Comparison of ENCODE assay signal across 30 mouse cellular contexts in genomic region chr10:107221151-107221650, GRCm38 (mm10). TPM values are rescaled to one million over a fixed set of nuclear protein-coding genes. Genes with fewer than 3 reads are reported as not detected.
"Had no signal": no experiment of that assay in that cellular context is flagged by ENCODE, and none has a peak within 500 bp of the region (broad histone marks: within the 10 kb centered on the region; RNA-seq: fewer than 3 reads in every experiment).

No protein-coding gene starts in this region.

- H3K4me3 ChIP-seq: embryonic facial prominence, embryonic 10.5 days; embryonic facial prominence, embryonic 12.5 days; embryonic facial prominence, embryonic 13.5 days; embryonic facial prominence, embryonic 15.5 days; erythroblast, embryonic 14.5 days; forebrain, embryonic 10.5 days; forebrain, embryonic 12.5 days; forebrain, embryonic 13.5 days; forebrain, embryonic 15.5 days; gastrocnemius, adult 2 months; heart, adult 2 months had no signal

- H3K9ac ChIP-seq: embryonic facial prominence, embryonic 12.5 days; embryonic facial prominence, embryonic 13.5 days; embryonic facial prominence, embryonic 15.5 days; forebrain, embryonic 12.5 days; forebrain, embryonic 13.5 days; forebrain, embryonic 15.5 days; forebrain, postnatal 0 days had no signal

- ATAC-seq: forebrain, embryonic 13.5 days; forebrain, embryonic 14.5 days; forebrain, embryonic 15.5 days; forebrain, embryonic 16.5 days; forebrain, postnatal 0 days had no signal

- DNase-seq: cerebellum, adult 8-10 months; cerebellum, adult 9-10 months; cerebellum, adult 9-11 months; cerebellum, postnatal 10 days; cerebellum, postnatal 14 days; cerebellum, postnatal 25 days; cerebellum, postnatal 36 days; embryo, embryonic 11 days; forebrain, postnatal 0 days; gastrocnemius, adult 2 months; gastrocnemius, postnatal 10 days; gastrocnemius, postnatal 14 days; gastrocnemius, postnatal 25 days; gastrocnemius, postnatal 36 days; heart, adult 11 months; heart, adult 18-20 months; heart, adult 2 months had no signal

- H3K4me1 ChIP-seq: embryonic facial prominence, embryonic 10.5 days; embryonic facial prominence, embryonic 12.5 days; embryonic facial prominence, embryonic 13.5 days; embryonic facial prominence, embryonic 15.5 days; forebrain, embryonic 10.5 days; forebrain, embryonic 12.5 days; forebrain, embryonic 13.5 days; forebrain, embryonic 15.5 days had no signal

- H3K4me2 ChIP-seq: embryonic facial prominence, embryonic 12.5 days; embryonic facial prominence, embryonic 13.5 days; embryonic facial prominence, embryonic 15.5 days; forebrain, embryonic 12.5 days; forebrain, embryonic 13.5 days; forebrain, embryonic 15.5 days had no signal

- H3K36me3 ChIP-seq: embryonic facial prominence, embryonic 10.5 days; embryonic facial prominence, embryonic 12.5 days; embryonic facial prominence, embryonic 13.5 days; embryonic facial prominence, embryonic 15.5 days; forebrain, embryonic 10.5 days; forebrain, embryonic 12.5 days; forebrain, embryonic 15.5 days had no signal

- H3K27ac ChIP-seq: embryonic facial prominence, embryonic 10.5 days; embryonic facial prominence, embryonic 12.5 days; embryonic facial prominence, embryonic 13.5 days; embryonic facial prominence, embryonic 15.5 days; forebrain, embryonic 10.5 days; forebrain, embryonic 12.5 days; forebrain, embryonic 13.5 days; forebrain, embryonic 15.5 days; gastrocnemius, adult 2 months; heart, adult 2 months had no signal

- H3K9me3 ChIP-seq: embryonic facial prominence, embryonic 10.5 days; embryonic facial prominence, embryonic 12.5 days; embryonic facial prominence, embryonic 13.5 days; embryonic facial prominence, embryonic 15.5 days; forebrain, embryonic 10.5 days; forebrain, embryonic 12.5 days; forebrain, embryonic 13.5 days; forebrain, embryonic 15.5 days had no signal

- H3K27me3 ChIP-seq: embryonic facial prominence, embryonic 12.5 days; embryonic facial prominence, embryonic 13.5 days; embryonic facial prominence, embryonic 15.5 days; forebrain, embryonic 12.5 days; forebrain, embryonic 13.5 days; forebrain, embryonic 15.5 days had no signal

RNA-seq across cellular contexts. Expression of gene Lin7a, which starts 50.3 kb away (rescaled TPM):
- total RNA-seq: common myeloid progenitor, adult 5-6 weeks; granulocyte monocyte progenitor cell, adult 5-6 weeks had no signal
- polyA plus RNA-seq: erythroblast, embryonic 14.5 days had no signal
